Mouse (Mus musculus) adrenal gland, postnatal 25 days (tissue): Measurements from ENCODE around the gene Adamts15. TPM values are rescaled to one million over a fixed set of nuclear protein-coding genes. Genes with fewer than 3 reads are reported as not detected.

Experiments used
- DNase-seq: peaks from one replicate; pipeline ENCODE4 v3.0.0; 2021; ENCODE audit warnings: mixed read lengths
- total RNA-seq: library from RNA; stranded (reverse); gene quantifications from 2 replicates; pipeline ENCODE4 v1.2.3, GENCODE M21; 2021

Gene Adamts15
- total RNA-seq, 1 experiment from 2014 or later = 4.6 TPM

GRCm38 (mm10) chr9:30879248-30879946, 42.9 kb downstream of the Adamts15 start:
- no peak for DNase-seq

- no peak for DNase-seq
Measured at GRCm38 (mm10) chr9:30876552-30876951, 45.7 kb downstream of the Adamts15 start.

- DNase-seq = no peak
Measured at GRCm38 (mm10) chr9:30855837-30856236, 66.4 kb downstream of the Adamts15 start.

GRCm38 (mm10) chr9:30851841-30852240, 70.4 kb downstream of the Adamts15 start:
- DNase-seq = no peak

- no peak for DNase-seq
Measured at GRCm38 (mm10) chr9:30849951-30850350, 72.3 kb downstream of the Adamts15 start.

GRCm38 (mm10) chr9:30849444-30849843, 72.8 kb downstream of the Adamts15 start:
- no peak for DNase-seq

Other genes starting within 250 kb of the Adamts15 start
- 0.43 TPM in 1 of 2 replicates, not detected in the other for gene Adamts8, start 20.1 kb upstream of the Adamts15 start, total RNA-seq
- gene Zbtb44, start 108.2 kb upstream of the Adamts15 start, total RNA-seq = 58.4 and 58.6 TPM in 2 replicates
- 1.2 TPM in 2 replicates for gene St14, start 209.4 kb upstream of the Adamts15 start, total RNA-seq